Mouse (Mus musculus) cortical plate, adult 2 months (tissue): ENCODE measurements around the gene Gls2.

Source experiments
- CTCF ChIP-seq: fragments of 200-500 bp; IDR thresholded peaks from 2 replicates; pipeline ENCODE4 v1.5.1; 2011; ENCODE audit warnings: mild to moderate bottlenecking, control low read depth, low read length; ENCODE audit not compliant: insufficient read depth; ENCODE audit errors: extremely low read depth
- POLR2A ChIP-seq: fragments of 200-500 bp; IDR thresholded peaks from 2 replicates; pipeline ENCODE4 v1.6.1; 2011; ENCODE audit warnings: mild to moderate bottlenecking, low read length, control low read depth; ENCODE audit not compliant: insufficient read depth; ENCODE audit errors: extremely low read depth

DNA sequence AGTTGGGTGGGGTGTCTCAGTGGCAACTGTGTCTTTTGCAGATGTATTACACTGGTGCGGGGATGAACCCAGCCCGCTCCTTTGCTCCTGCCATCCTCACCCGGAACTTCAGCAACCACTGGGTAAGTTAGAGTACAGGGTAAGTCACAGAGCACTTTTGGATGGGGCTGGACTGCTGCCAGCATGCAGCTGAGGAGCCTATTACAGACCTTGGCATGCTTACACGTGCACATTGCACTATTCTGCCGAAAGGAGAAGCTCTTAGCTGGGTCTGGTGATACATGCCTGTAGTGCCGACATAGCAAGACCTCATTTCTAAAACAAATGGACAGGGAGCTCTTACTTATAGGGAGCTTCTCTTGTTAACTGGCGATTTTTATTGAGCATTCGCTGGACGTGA, 33.3 kb downstream of the Gls2 start:
- TF ChIP-seq CTCF = no peak
- TF ChIP-seq POLR2A = no peak
